Mouse (Mus musculus) fat pad, adult 2 months (tissue): ENCODE data around the gene Ttc16.

ENCODE experiments used
- DNase-seq: peaks from one replicate; pipeline ENCODE4 v3.0.0-alpha.2; 2011; ENCODE audit warnings: low read depth, low spot score; ENCODE audit errors: extremely low read depth

The Ttc16 gene

DNA sequence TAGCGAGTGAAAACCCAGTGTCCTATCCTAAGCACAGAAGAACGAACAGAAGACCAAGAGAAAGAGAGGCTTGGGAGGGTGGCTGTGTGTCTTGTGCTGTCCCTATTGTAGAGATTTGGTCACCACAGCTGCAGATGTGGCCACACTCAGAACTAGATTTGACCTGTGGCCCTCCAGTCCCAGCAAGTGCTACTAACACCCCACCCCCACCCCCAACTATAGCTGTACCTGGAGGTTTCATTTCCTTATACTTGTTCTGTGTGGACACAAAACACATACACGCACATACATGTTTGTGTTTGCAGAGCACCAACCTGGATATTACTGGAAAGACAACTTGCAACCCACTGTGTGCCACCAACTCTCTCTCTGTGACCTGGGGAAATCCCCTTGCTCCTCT, 55.4 kb downstream of the Ttc16 start:
- DNase-seq, result no peak

DNA sequence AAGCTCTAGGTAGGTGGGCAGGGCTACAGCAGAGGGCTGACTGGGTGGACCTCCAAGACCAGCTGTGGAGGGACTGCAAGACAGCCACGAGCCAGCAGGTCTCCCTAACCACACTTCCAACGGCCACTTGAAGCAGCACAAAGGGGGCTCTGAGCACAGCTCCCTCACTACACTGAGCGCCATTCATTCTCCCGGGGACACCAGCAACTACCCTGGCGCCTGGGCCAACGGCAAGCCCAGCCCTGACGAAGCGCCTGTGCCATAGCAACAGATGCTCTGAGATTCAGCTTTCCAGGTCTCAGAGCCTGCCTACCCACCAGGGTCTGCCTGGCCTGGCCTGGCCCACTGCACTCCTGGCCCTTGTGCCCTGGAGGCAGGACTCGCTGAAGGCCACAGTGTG, 56.7 kb downstream of the Ttc16 start:
- no peak for DNase-seq

DNA sequence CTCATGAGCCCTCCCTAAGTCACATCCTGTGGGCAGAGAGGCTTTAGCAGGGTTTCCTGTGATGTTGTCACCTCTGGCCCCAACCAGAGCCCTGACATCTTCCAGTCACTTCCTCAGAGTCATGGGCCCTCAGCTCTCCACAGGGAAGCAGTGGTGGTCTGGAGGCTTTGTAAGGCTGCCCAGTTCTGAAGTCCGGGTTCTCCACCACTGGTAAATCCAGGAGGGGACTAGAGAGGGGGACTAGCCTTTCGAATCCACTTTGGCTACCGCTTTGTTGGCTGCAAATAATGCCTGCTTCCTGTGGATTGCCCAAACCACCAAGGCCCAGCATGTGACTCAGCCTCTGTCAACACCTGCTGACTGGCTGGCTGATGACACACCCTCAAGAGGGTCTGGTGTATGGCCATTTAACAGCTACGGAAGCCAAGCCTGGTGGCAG, 60.4 kb downstream of the Ttc16 start:
- DNase-seq, result no peak

DNA sequence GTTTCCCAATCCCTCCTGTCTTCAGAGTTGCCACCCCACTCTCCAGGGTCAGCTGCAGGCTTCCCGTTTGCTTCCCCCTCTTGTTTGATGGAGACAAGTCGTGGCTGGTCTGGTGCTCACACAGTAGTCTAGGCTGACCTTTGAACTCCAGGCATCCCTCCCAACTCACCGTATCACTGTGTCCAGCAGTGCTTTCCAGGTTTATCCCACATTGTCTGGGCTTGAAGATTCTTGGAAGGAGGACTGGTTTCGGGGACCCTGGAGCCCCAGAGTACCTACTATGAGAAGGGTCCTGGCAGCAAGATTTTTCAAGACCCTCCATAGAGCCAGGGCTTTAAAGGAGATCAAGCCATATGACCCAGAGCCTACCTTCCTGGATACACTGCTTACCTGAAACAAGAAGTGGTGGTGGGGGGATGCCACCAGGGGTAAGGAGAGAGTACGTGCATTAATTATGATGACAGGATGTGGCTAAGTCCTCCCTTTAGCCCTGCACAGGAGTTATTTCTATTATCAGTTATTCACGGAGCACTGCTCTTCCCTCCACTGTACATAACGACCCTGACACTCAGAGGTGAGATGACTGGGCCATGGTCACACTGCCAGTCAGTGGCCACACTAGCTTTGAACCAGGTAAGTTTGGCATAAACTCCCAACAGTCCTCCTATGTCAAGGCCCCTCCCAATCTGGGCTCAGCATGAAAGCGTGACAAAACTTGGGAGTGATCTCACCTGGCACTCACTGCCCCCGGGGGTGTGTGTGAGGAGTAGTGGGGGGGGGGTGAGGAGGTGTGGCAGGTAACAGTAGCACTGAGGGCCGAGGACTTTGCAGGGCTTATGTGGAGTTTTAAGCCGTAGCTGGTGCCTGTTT, 61.1 kb downstream of the Ttc16 start:
- no peak for DNase-seq

DNA sequence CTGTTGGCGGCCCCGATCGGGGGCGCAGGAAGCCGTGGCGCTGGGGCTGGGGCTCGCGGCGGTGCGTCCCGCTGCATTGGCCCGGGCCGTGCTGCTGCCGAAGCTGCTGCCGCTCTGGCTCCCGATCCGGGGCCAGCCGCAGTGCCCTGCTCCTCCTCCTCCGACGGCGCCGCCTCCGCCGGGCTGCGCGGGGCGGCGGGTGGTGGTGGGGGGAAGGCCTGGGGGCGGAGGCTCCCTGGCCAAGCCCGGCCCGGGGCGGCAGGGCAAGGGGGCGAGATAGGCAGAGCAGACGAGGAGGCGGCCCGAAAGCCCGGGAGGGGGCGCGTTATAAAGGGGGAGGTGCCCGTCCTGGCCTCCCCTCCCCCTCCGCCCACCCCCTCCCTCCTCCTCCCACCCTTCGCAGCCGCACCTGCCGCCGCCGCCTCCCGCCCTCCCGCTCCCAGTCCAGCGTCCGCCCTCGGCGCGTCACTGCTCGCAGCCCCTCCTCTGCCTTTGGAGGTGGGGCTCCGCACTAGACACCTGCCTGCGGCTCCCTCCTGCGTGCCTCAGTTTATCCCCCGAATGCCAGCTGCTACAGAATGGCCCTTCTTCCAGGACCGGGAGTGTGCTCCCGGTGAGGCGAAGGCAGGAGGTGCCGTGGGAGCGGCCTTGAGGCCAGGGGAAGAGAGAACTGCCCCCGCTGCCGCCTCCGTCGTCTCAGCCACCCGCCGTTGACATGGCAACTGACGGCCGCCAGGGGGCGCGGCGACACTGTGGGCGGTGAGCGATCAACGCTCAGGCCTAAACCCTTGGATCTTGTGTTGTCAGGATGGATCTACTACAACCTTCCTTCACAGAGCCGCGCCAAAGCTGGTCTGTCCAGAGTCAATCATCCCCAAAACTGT, 62.3 kb downstream of the Ttc16 start, which contains the start of gene Cdk9:
Gene Cdk9 (minus strand): TSS at position 143 of the 884 bp plus-strand sequence.
- DNase-seq, result no peak

DNA sequence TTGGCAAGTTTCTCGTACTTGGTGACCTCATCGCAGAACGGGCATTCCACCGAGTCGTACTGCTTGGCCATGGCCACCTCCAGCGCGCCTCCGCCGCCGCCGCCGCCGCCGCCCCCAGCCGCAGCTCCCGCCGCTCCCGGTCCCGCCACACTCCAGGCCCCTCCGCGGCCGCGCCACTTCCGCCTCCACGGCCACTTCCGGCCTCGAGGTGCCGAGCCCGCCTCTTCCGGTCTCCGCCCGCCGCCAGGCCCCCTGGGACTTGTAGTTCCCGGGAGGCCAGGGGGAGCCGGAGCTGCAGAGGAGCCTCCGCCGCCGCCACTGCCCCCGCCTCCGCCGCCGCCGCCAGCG, 62.9 kb downstream of the Ttc16 start:
- DNase-seq, result no peak

DNA sequence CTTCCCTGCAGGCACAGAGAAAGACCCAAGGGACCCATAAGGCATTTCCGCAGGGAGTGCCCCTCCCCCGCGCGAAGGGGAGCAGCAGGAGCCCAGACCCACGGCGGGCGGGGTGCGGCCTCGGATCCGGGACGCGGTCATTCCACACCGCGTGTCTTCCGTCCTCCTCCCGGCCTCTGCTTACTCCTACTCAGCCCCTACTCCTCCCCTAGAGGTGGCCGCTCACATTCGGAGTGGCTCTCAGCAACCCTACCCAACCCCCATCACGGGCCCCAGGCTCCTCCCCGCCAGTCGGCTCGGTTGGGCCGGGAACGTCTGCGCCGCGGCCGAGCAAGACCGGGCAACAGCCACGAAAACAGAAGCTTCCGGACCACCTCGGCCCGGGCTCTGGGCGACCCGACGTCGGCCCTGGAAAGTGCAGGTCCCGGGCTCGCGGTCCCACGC, 63.3 kb downstream of the Ttc16 start:
- DNase-seq, result no peak

DNA sequence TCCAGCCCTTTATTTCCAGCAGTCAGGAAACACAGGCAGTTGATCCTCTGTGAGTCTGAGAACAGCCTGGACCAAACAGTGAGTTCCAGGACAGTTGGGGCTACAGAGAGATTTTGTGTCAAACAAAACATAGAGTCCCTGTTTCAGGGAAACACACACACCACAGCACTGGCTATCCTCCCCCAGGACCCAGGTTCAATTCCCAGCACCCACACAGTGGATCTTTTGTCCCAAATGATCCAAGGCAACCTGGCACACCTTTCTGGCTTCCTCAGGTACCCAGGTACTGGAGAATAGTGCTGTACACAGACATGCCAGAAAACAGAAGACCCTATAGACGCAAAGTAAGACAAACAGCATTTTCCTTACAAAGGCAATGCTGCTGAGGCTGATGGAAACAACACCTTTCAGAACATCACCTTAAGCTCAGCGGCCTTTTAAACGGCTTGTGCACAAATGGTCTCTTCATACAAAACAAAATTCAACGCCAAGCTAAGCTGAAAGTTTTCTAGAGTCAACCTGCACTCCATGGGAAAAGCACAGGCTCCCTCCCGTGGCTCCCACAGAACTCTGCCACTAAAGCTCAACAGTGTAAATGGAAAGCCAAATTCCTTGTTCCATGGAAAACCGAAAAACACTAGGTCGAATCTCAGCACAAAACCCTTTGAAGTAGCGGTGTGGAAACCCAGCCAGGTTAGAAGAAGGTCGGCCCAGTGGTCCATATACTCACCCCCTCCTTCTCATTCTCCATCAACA, 64.0 kb downstream of the Ttc16 start:
- DNase-seq, result no peak

DNA sequence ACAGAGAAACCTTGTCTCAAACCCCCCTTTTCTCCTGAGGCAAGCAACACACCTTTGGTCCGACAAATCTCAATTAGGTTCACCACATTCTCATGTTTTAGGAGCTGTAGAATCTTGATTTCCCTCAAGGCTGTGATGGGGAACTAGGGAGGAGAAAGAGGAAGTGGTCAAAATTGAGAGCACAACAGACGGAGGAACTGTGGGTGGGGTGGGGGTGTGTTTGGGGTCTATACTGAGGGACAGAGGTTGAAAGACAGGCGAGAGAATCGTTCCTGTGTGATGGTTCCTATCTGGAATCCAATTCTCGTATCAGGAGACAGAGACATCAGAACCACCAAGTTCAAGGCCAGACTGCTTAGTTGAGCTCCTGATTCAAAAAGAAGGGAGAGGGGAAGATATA, 65.0 kb downstream of the Ttc16 start:
- DNase-seq, result no peak

DNA sequence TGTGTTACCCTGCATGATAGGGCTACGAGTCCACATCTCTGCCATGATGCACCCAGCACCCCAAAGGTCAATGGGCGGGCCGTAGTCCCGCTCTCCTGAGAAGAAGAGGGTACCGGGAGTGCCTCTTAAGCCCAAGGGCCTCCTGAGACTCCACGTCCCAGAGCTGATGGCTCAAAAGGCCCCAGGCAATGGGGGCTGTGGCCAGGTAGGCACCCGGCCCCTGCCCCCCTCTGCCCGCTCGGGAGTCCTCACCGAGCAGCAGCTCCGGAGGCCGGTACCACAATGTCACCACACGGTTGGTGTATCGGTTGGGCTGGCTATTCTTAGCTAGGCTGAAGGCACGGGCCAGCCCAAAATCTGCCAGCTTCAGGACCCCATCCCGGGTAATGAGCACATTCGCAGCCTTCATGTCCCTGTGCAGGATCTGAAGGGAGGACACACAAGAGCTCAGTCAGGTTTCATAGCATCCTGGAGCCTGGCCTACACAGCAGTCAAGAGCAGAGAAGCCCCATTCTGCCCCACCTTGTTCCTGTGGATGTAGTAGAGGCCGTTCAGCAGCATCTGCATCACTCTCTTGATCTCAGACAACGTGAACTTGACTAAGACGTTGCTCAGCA, 65.8 kb downstream of the Ttc16 start:
- no peak for DNase-seq

DNA sequence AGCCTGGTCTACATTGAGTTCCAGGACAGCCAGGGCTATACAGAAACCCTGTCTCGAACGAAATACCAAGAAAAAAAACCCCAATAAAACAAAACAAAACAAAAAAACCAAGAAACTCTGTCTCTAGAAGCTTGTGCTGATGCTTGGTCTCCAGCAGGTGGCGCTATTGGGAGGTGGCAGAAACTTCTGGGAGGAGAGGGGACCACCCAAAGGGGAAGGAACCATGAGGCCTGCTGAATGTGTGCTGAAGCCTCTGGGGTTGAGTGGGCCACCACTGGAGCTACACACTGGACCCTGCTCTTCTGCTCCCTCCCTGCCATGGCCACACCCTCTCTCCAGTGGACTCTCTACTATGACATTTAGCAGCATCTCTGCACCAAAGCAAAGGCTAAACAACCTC, 66.8 kb downstream of the Ttc16 start:
- DNase-seq, result no peak
